In the genomic region with DNA sequence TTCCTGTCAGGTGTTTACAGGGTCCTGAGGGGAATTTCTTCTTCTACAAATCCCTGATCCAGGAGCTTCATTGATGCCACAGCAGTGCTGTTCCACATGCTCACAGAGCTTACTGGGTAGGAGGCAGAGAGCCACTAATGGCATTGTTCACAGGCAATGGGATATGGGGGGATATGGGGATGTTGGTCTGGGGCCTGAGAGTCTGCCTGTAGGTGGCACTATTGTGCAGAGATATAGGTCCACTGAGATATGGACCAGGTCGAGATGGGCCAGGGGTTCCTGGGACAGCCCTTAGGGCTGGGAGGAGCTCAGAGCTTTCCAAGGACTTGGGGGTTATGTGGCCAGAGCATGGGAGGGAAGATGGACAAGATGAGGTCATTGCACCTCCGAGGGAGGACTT, we compare ENCODE assay signal across 21 mouse cellular contexts. TPM values are rescaled to one million over a fixed set of nuclear protein-coding genes. Genes with fewer than 3 reads are reported as not detected.
DNase-seq lines count a peak whose midpoint lies in the region; ATAC-seq and TF ChIP-seq lines count a peak whose summit lies in the region.
"Had no signal": no experiment of that assay in that cellular context is flagged by ENCODE, and none has a peak within 500 bp of the region (broad histone marks: within the 10 kb centered on the region; RNA-seq: fewer than 3 reads in every experiment).

No protein-coding gene starts in this region.

- H3K9ac ChIP-seq in hindbrain, postnatal 0 days (replicated peaks; ENCODE audit: low read length) = no peak overlapping the region
- no peak overlapping the region for H3K9ac ChIP-seq in hindbrain, embryonic 14.5 days
- H3K9ac ChIP-seq in neural tube, embryonic 13.5 days = no peak overlapping the region
- no peak overlapping the region for H3K9ac ChIP-seq in neural tube, embryonic 15.5 days (replicated peaks)
- no peak overlapping the region for H3K9ac ChIP-seq in ES-E14 (ENCODE audit: insufficient read depth, low read depth, low read length, poor library complexity, severe bottlenecking)
- H3K9ac ChIP-seq: forebrain, postnatal 0 days; limb, embryonic 12.5 days; liver, embryonic 12.5 days; midbrain, embryonic 13.5 days; stomach, embryonic 15.5 days had no signal

- no peak overlapping the region for H3K4me2 ChIP-seq in hindbrain, postnatal 0 days (ENCODE audit: low read depth, low read length)
- H3K4me2 ChIP-seq in hindbrain, embryonic 14.5 days (replicated peaks) = no peak overlapping the region
- H3K4me2 ChIP-seq in neural tube, embryonic 13.5 days = no peak overlapping the region
- H3K4me2 ChIP-seq in neural tube, embryonic 15.5 days = no peak overlapping the region
- H3K4me2 ChIP-seq: heart, embryonic 11.5 days; limb, embryonic 12.5 days; liver, embryonic 12.5 days; midbrain, embryonic 13.5 days; stomach, embryonic 15.5 days had no signal

- H3K27ac ChIP-seq in hindbrain, postnatal 0 days = no peak overlapping the region
- no peak overlapping the region for H3K27ac ChIP-seq in hindbrain, embryonic 14.5 days
- H3K27ac ChIP-seq in neural tube, embryonic 13.5 days (replicated peaks) = no peak overlapping the region
- no peak overlapping the region for H3K27ac ChIP-seq in neural tube, embryonic 15.5 days (replicated peaks)
- H3K27ac ChIP-seq in ES-E14 (ENCODE audit: insufficient read depth, low read depth, low read length, poor library complexity, severe bottlenecking) = no peak overlapping the region
- H3K27ac ChIP-seq: gastrocnemius, adult 2 months; limb, embryonic 12.5 days; liver, embryonic 12.5 days; midbrain, embryonic 13.5 days; stomach, embryonic 15.5 days had no signal

- 69% methylated on average over 2 of the region's 2 CpGs for WGBS in hindbrain, postnatal 0 days
- 71% methylated on average over 2 of the region's 2 CpGs for WGBS in hindbrain, embryonic 14.5 days
- 54% methylated on average over 2 of the region's 2 CpGs for WGBS in neural tube, embryonic 13.5 days
- WGBS in neural tube, embryonic 15.5 days = 56% methylated on average over 2 of the region's 2 CpGs

- H3K9me3 ChIP-seq in hindbrain, postnatal 0 days (ENCODE audit: low read length) = no peaks in the 10 kb centered on the region; the same call in 1 of the 2 replicates
- 0 out of 2 replicates have a peak, but pooled peaks cover 9% of the 10 kb centered on the region for H3K9me3 ChIP-seq in hindbrain, embryonic 14.5 days (ENCODE audit: control insufficient read depth, low read length)
- H3K9me3 ChIP-seq in neural tube, embryonic 13.5 days = peaks cover 8% of the 10 kb centered on the region
- H3K9me3 ChIP-seq in neural tube, embryonic 15.5 days (replicated peaks) = 0 out of 2 replicates have a peak, but pooled peaks cover 5% of the 10 kb centered on the region
- H3K9me3 ChIP-seq in ES-E14 (ENCODE audit: control insufficient read depth, insufficient read depth, low read depth, low read length) = no peaks in the 10 kb centered on the region
- H3K9me3 ChIP-seq: liver, embryonic 12.5 days; midbrain, embryonic 13.5 days; stomach, embryonic 15.5 days had no signal

- TF ChIP-seq CTCF in hindbrain, postnatal 0 days (IDR thresholded peaks at IDR 0.05; ENCODE audit: low read depth) = peak; percentile 16; the same call in 1 of the 2 replicates

- DNase-seq in hindbrain, postnatal 0 days (ENCODE audit: low spot score) = no peak
- no peak for DNase-seq in hindbrain, embryonic 14.5 days (ENCODE audit: low spot score)
- peak; percentile 4 for DNase-seq in ES-E14 (ENCODE audit: low read depth, low spot score)
- peak; percentile 8 for DNase-seq in hindlimb bud, embryonic 11.5 days (ENCODE audit: extremely low spot score, low read depth, low spot score)
- no peak for DNase-seq in left cerebral cortex, adult 11 months (ENCODE audit: low spot score)
- DNase-seq: cerebellum, adult 8-10 months; forebrain, postnatal 0 days; gastrocnemius, adult 2 months; heart, postnatal 10 days; kidney, adult 2 months; kidney, postnatal 25 days had no signal

- H3K27me3 ChIP-seq in hindbrain, postnatal 0 days (ENCODE audit: insufficient read depth, low read length) = no peaks in the 10 kb centered on the region
- H3K27me3 ChIP-seq in hindbrain, embryonic 14.5 days (ENCODE audit: control insufficient read depth, insufficient read depth, low read length) = no peaks in the 10 kb centered on the region
- H3K27me3 ChIP-seq in neural tube, embryonic 13.5 days = no peaks in the 10 kb centered on the region
- no peaks in the 10 kb centered on the region for H3K27me3 ChIP-seq in neural tube, embryonic 15.5 days (replicated peaks)
- H3K27me3 ChIP-seq: liver, embryonic 12.5 days; midbrain, embryonic 13.5 days; stomach, embryonic 15.5 days had no signal

- no peaks in the 10 kb centered on the region for H3K36me3 ChIP-seq in hindbrain, postnatal 0 days (ENCODE audit: insufficient read depth, low read length)
- no peaks in the 10 kb centered on the region for H3K36me3 ChIP-seq in hindbrain, embryonic 14.5 days (replicated peaks; ENCODE audit: control insufficient read depth, insufficient read depth)
- no peaks in the 10 kb centered on the region for H3K36me3 ChIP-seq in neural tube, embryonic 13.5 days
- H3K36me3 ChIP-seq in neural tube, embryonic 15.5 days = no peaks in the 10 kb centered on the region
- H3K36me3 ChIP-seq in ES-E14 (ENCODE audit: control insufficient read depth, insufficient read depth, low read length, poor library complexity, severe bottlenecking) = no peaks in the 10 kb centered on the region
- H3K36me3 ChIP-seq: G1E; limb, embryonic 12.5 days; liver, embryonic 12.5 days; midbrain, embryonic 13.5 days; stomach, embryonic 15.5 days had no signal

- in situ Hi-C loops in ES-E14 (cut with MboI; ENCODE audit: low sequenced_read_pairs in 2 of 2, unreplicated experiment in 2 of 2) = loop anchor here in 1 of 2 experiments (25.0 kb wide), 1 partner anchor 247 kb away; no protein-coding TSS in a partner anchor

- no peak for ATAC-seq in hindbrain, postnatal 0 days
- no peak for ATAC-seq in hindbrain, embryonic 14.5 days (ENCODE audit: low FRiP score)
- 0 out of 2 replicates have a peak, but pooled peaks have one; percentile 3 for ATAC-seq in neural tube, embryonic 13.5 days (ENCODE audit: low read depth)
- ATAC-seq in neural tube, embryonic 15.5 days (ENCODE audit: low FRiP score) = no peak
- ATAC-seq: liver, embryonic 12.5 days had no signal

- H3K4me3 ChIP-seq in hindbrain, postnatal 0 days (ENCODE audit: low read length) = no peak overlapping the region
- no peak overlapping the region for H3K4me3 ChIP-seq in hindbrain, embryonic 14.5 days (replicated peaks; ENCODE audit: low read length)
- H3K4me3 ChIP-seq in neural tube, embryonic 13.5 days = no peak overlapping the region
- H3K4me3 ChIP-seq in neural tube, embryonic 15.5 days (replicated peaks) = no peak overlapping the region
- H3K4me3 ChIP-seq in ES-E14 (ENCODE audit: insufficient read depth in 1 of 2, low read depth in 1 of 2, low read length in 2 of 2, poor library complexity in 1 of 2, severe bottlenecking in 1 of 2) = no peak overlapping the region
- H3K4me3 ChIP-seq: gastrocnemius, adult 2 months; limb, embryonic 12.5 days; liver, embryonic 12.5 days; midbrain, embryonic 13.5 days; myocyte; stomach, embryonic 15.5 days had no signal

- peaks cover under 1% of the 10 kb centered on the region; the same call in 1 of the 2 replicates for H3K4me1 ChIP-seq in hindbrain, postnatal 0 days (ENCODE audit: insufficient read depth, low read length)
- peaks cover 6% of the 10 kb centered on the region for H3K4me1 ChIP-seq in hindbrain, embryonic 14.5 days (replicated peaks; ENCODE audit: control insufficient read depth, insufficient read depth, low read length)
- peaks cover 8% of the 10 kb centered on the region for H3K4me1 ChIP-seq in neural tube, embryonic 13.5 days (replicated peaks)
- H3K4me1 ChIP-seq in neural tube, embryonic 15.5 days = peaks cover 12% of the 10 kb centered on the region; the same call in 1 of the 2 replicates
- H3K4me1 ChIP-seq in ES-E14 (ENCODE audit: control insufficient read depth in 2 of 2, insufficient read depth in 2 of 2, low read length in 2 of 2, poor library complexity in 1 of 2) = no peaks in the 10 kb centered on the region
- H3K4me1 ChIP-seq: limb, embryonic 12.5 days; liver, embryonic 12.5 days; stomach, embryonic 15.5 days had no signal

TF ChIP-seq in ES-E14, 5 proteins besides CTCF, POLR2A, EP300 and RAD21:
- no peak for TF ChIP-seq CHD2 (IDR thresholded peaks at IDR 0.05; ENCODE audit: low read depth, low read length)
- no peak for TF ChIP-seq ZC3H11A (IDR thresholded peaks at IDR 0.05; ENCODE audit: borderline replicate concordance, low read depth, low read length)
- no peak for TF ChIP-seq MAFK (IDR thresholded peaks at IDR 0.05; ENCODE audit: insufficient read depth, low read depth, low read length)
- TF ChIP-seq ZNF384 (IDR thresholded peaks at IDR 0.05; ENCODE audit: low read depth, low read length) = no peak

RNA-seq across cellular contexts. Expression of gene Hrh1, which starts 42.6 kb away (rescaled TPM):
- total RNA-seq in hindbrain, postnatal 0 days (2014; rRNA removed) = 2.4 and 5.3 TPM in 2 replicates
- polyA plus RNA-seq in hindbrain, postnatal 0 days (2015; fragmentation: Nextera tagmentation; extraction: Ambion mirVana) = 1.6 and 1.9 TPM in 2 replicates
- polyA plus RNA-seq in hindbrain, embryonic 14.5 days (2014; fragmentation: Nextera tagmentation; extraction: Ambion mirVana) = 0.47 and 0.85 TPM in 2 replicates
- 0.13 and 0.15 TPM in 2 replicates for polyA plus RNA-seq in neural tube, embryonic 13.5 days (2015; fragmentation: Nextera tagmentation; extraction: Ambion mirVana)
- 0.59 and 0.95 TPM in 2 replicates for polyA plus RNA-seq in neural tube, embryonic 15.5 days (2015; fragmentation: Nextera tagmentation; extraction: Ambion mirVana)
- 0.94 and 1.2 TPM in 2 replicates for total RNA-seq in ES-E14 (2012; rRNA removed)
- polyA plus RNA-seq: embryonic facial prominence, embryonic 14.5 days; G1E; heart, embryonic 11.5 days; liver, embryonic 12.5 days had no signal

Comparison
In these comparisons a context has a peak if more than half of its experiments do, and no peak if none do; other contexts are left out.
1. DNase-seq: peak in ES-E14 (single experiment) and hindlimb bud, embryonic 11.5 days (single experiment); none in hindbrain, postnatal 0 days (single experiment), hindbrain, embryonic 14.5 days (single experiment) and left cerebral cortex, adult 11 months (single experiment).